Mouse (Mus musculus) hindbrain, postnatal 0 days (tissue): ENCODE measurements around the gene 1700010I14Rik. TPM values are rescaled to one million over a fixed set of nuclear protein-coding genes. Genes with fewer than 3 reads are reported as not detected.

Experiments used
- ATAC-seq: fragments of 200-750 bp; cut with Nextera tagmentation; 2 replicates; pipeline ENCODE4 v1.8.0; 2017; ENCODE audit warnings: mild to moderate bottlenecking, moderate TSS enrichment, moderate library complexity
- DNase-seq: peaks from one replicate; pipeline ENCODE4 v3.0.0-alpha.2; 2015; ENCODE audit warnings: low spot score
- H3K27ac ChIP-seq: fragments of 300-500 bp; sonication (generic); 2 replicates; pipeline ENCODE4 v1.5.1; 2014; ENCODE audit warnings: mild to moderate bottlenecking
- H3K27me3 ChIP-seq: fragments of 300-500 bp; sonication (generic); 2 replicates; pipeline ENCODE4 v1.6.1; 2014; ENCODE audit warnings: low read length, mixed read lengths; ENCODE audit not compliant: insufficient read depth
- H3K36me3 ChIP-seq: fragments of 300-500 bp; sonication (generic); 2 replicates; pipeline ENCODE4 v1.6.1; 2014; ENCODE audit warnings: low read length, mixed read lengths; ENCODE audit not compliant: insufficient read depth
- H3K4me1 ChIP-seq: fragments of 300-500 bp; sonication (generic); 2 replicates; pipeline ENCODE4 v1.6.1; 2014; ENCODE audit warnings: antibody characterized with exemption, low read length, mixed read lengths; ENCODE audit not compliant: insufficient read depth
- H3K4me2 ChIP-seq: fragments of 300-500 bp; sonication (generic); 2 replicates; pipeline ENCODE4 v1.6.1; 2014; ENCODE audit warnings: low read depth, mild to moderate bottlenecking, low read length, moderate library complexity, mixed read lengths
- H3K4me3 ChIP-seq: fragments of 300-500 bp; sonication (generic); 2 replicates; pipeline ENCODE4 v1.5.1; 2014; ENCODE audit warnings: low read length
- H3K9ac ChIP-seq: fragments of 300-500 bp; sonication (generic); replicated peaks from 2 replicates; pipeline ENCODE4 v1.6.1; 2014; ENCODE audit warnings: mild to moderate bottlenecking, low read length, moderate library complexity, mixed read lengths
- H3K9me3 ChIP-seq: fragments of 300-500 bp; sonication (generic); 2 replicates; pipeline ENCODE4 v1.6.1; 2016; ENCODE audit warnings: low read length, mixed read lengths
- CTCF ChIP-seq: IDR thresholded peaks from 2 replicates; pipeline ENCODE4 v1.5.1; 2016; ENCODE audit warnings: antibody characterized with exemption, control low read depth, low read depth
- WGBS: fragments of 180-500 bp; shearing (Covaris S2); extraction: QIAGEN DNeasy Blood & Tissue Kit; methylation state at CpG from one replicate; pipeline ENCODE4 v1.1.7; 2014; 5-methylcytosine and 5-hydroxymethylcytosine counted together
- polyA plus RNA-seq: library from polyadenylated mRNA; unstranded; fragments of >200 nt; fragmentation: Nextera tagmentation; extraction: Ambion mirVana; gene quantifications from 2 replicates; pipeline ENCODE4 v1.2.1, GENCODE M21; 2015
- total RNA-seq: library from RNA; depleted of rRNA; stranded (reverse); fragments of >200 nt; gene quantifications from 2 replicates; pipeline ENCODE4 v1.2.3, GENCODE M21; 2014

1700010I14Rik gene
- total and polyA plus RNA-seq, 2 experiments from 2014 or later, result 0.84 to 2.8 TPM

GRCm38 (mm10) chr17:8995344-8995743 is 7.2 kb downstream of the 1700010I14Rik start:
- no peaks in the 10 kb centered on the region; the same call in 1 of the 2 replicates for H3K9me3 ChIP-seq
- H3K27me3 ChIP-seq, result no peaks in the 10 kb centered on the region
- ATAC-seq, result no peak
- no peak for TF ChIP-seq CTCF
- WGBS, result 85% methylated on average over 1 of the region's 1 CpGs
- no peak overlapping the region for H3K9ac ChIP-seq
- H3K27ac ChIP-seq, result no peak overlapping the region
- no peak overlapping the region for H3K4me3 ChIP-seq
- no peak overlapping the region for H3K4me2 ChIP-seq
- no peaks in the 10 kb centered on the region for H3K36me3 ChIP-seq
- DNase-seq, result no peak
- H3K4me1 ChIP-seq, result no peaks in the 10 kb centered on the region

GRCm38 (mm10) chr17:9002438-9002837 is 14.3 kb downstream of the 1700010I14Rik start:
- no peak for TF ChIP-seq CTCF
- Histone ChIP-seq H3K27ac (no peak overlapping the region), H3K27me3 (no peaks in the 10 kb centered on the region), H3K9me3 (no peaks in the 10 kb centered on the region; the same call in 1 of the 2 replicates), H3K4me1 (no peaks in the 10 kb centered on the region), H3K4me3 (no peak overlapping the region), H3K4me2 (no peak overlapping the region), H3K9ac (no peak overlapping the region), H3K36me3 (no peaks in the 10 kb centered on the region)
- ATAC-seq (no peak), DNase-seq (no peak)
- 72% methylated on average over 4 of the region's 4 CpGs for WGBS

- H3K4me2 ChIP-seq, result no peak overlapping the region
- TF ChIP-seq CTCF, result no peak
- H3K4me1 ChIP-seq, result no peaks in the 10 kb centered on the region
- WGBS, result 95% methylated on average over 4 of the region's 4 CpGs
- H3K9ac ChIP-seq, result no peak overlapping the region
- no peaks in the 10 kb centered on the region for H3K27me3 ChIP-seq
- H3K9me3 ChIP-seq, result no peaks in the 10 kb centered on the region; the same call in 1 of the 2 replicates
- H3K36me3 ChIP-seq, result no peaks in the 10 kb centered on the region
- H3K27ac ChIP-seq, result no peak overlapping the region
- H3K4me3 ChIP-seq, result no peak overlapping the region
- ATAC-seq (no peak), DNase-seq (no peak)
Observed at GRCm38 (mm10) chr17:9004516-9004915, 16.4 kb downstream of the 1700010I14Rik start.

- Histone ChIP-seq H3K4me2 (peak overlapping the region; percentile 34), H3K9ac (no peak overlapping the region), H3K27me3 (no peaks in the 10 kb centered on the region), H3K4me1 (no peaks in the 10 kb centered on the region), H3K9me3 (no peaks in the 10 kb centered on the region), H3K36me3 (no peaks in the 10 kb centered on the region), H3K27ac (peak overlapping the region; percentile 66), H3K4me3 (no peak overlapping the region)
- DNase-seq (peak; percentile 87), ATAC-seq (peak; percentile 90)
- WGBS, result 16% methylated on average over 14 of the region's 14 CpGs
- TF ChIP-seq CTCF, result peak; percentile 73
Observed at GRCm38 (mm10) chr17:9023198-9023942, 35.2 kb downstream of the 1700010I14Rik start.

GRCm38 (mm10) chr17:9030181-9030580 is 42.0 kb downstream of the 1700010I14Rik start:
- DNase-seq, result no peak
- H3K36me3 ChIP-seq, result no peaks in the 10 kb centered on the region
- H3K4me3 ChIP-seq, result no peak overlapping the region
- H3K9ac ChIP-seq, result no peak overlapping the region
- H3K9me3 ChIP-seq, result no peaks in the 10 kb centered on the region
- TF ChIP-seq CTCF, result peak; percentile 38
- ATAC-seq, result no peak
- no peak overlapping the region for H3K4me2 ChIP-seq
- no peaks in the 10 kb centered on the region for H3K27me3 ChIP-seq
- WGBS, result 73% methylated on average over 5 of the region's 5 CpGs
- H3K4me1 ChIP-seq, result peaks cover 10% of the 10 kb centered on the region
- no peak overlapping the region for H3K27ac ChIP-seq

GRCm38 (mm10) chr17:9031241-9032141 is 43.4 kb downstream of the 1700010I14Rik start:
- H3K9me3 ChIP-seq, result no peaks in the 10 kb centered on the region
- H3K9ac ChIP-seq, result no peak overlapping the region; the same call in 1 of the 2 replicates
- H3K27ac ChIP-seq, result peak overlapping the region; percentile 72
- 11% methylated on average over 24 of the region's 24 CpGs for WGBS
- DNase-seq (peak; percentile 95), ATAC-seq (peak; percentile 93)
- no peaks in the 10 kb centered on the region for H3K27me3 ChIP-seq
- H3K4me1 ChIP-seq, result peaks cover 10% of the 10 kb centered on the region
- peak; percentile 97 for TF ChIP-seq CTCF
- no peaks in the 10 kb centered on the region for H3K36me3 ChIP-seq
- peak overlapping the region; percentile 43 for H3K4me2 ChIP-seq
- no peak overlapping the region for H3K4me3 ChIP-seq
